Mouse (Mus musculus): ENCODE data around the gene Crtc1. TPM values are rescaled to one million over a fixed set of nuclear protein-coding genes. Genes with fewer than 3 reads are reported as not detected.
A peak's percentile ranks its signal among the peaks of the same experiment; 100 is the strongest.

The Crtc1 gene
- polyA plus RNA-seq, 2 experiments from 2014 or later = 7.1 to 8.4 TPM

DNA sequence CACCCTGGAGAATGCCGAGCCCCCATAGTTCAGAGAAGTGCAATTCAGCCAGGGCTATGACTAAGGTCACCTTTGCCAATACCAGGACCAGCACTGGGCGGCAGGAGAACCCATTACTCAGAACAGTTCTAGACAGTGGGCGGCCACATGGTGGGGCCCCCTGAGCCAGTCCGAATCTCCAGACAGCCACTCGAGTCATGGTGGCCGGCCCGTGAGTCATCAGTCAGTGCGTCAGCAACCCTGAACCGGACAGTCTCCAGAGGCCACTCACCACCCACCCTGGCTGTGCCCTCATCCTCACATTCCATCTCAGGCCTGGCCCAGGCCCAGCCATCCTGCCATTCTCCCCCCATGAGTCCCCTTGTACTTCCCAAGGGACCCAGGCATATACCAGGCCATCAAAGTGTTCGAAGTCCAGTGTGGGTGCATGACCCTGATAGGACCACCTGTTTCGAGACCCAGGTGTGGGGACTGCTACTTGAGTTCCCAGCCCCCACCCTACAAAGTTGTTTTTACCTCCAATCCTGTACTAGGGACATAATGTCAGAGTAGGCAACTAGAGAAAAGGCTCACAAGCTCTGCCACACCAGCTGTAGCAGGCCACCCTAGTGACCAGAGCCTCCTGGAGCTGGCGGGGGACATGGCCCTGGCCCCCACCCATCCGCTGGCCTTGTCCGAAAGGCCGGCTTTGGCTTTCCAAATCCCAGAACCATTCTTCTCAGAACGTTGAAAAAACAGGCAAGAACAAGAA lies 22.6 kb upstream of the Crtc1 start:
- ATAC-seq = no peak

DNA sequence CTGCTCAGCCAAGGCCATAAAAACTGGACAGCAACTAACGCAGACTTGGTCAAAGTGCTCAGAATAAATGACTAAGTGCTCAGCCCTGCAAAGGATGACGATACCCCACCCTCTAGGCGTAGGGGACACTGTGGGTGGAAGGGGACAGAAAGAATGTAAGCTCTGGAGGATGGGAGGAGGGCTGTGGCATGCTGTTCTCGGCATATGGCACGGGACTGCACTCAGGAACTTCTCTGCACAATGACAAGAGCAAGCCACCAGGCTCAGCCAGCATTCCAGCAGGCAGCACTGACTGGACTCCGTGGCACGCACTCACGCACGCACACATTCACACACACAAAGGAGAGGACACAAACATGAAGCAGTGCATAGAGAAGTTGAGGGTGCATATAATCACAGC lies 21.2 kb upstream of the Crtc1 start:
- no peak for ATAC-seq

DNA sequence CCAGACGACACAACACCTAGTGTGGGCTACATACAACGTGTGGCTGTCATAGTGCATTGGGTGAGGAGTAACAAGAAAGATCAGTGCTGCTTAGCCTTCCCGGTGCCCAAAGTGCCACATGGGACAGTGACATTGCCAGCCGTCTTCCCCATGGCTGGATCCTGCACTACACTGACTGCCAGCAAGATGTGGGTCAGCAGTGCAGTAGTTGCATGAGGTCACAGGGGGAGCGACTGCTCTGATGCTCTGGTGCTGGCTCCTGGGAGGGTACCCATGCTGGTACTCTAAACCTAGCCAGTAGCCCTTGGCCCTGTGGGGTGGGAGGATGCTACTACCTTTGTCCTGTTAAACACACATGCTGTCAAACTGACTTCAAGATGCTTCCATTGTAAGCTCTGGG lies 20.8 kb upstream of the Crtc1 start:
- ATAC-seq = no peak

DNA sequence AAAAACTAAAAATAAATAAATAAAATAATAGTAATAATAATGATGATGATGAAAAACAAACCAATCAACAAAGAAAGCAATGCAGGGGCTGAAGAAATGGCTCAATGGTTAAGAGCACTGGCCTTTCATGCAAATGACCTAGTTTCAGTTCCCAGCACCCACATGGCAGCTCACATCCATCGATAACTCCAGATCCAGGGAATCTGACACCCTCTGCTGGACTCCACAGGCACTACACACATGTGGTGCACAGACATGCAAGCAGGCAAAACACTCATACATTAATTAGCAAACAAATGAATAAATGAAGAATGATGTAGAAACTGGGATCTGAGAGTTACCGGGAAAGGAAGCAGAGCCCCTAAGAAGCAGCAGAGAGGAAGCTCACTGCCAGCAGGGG lies 20.3 kb upstream of the Crtc1 start:
- ATAC-seq = no peak

DNA sequence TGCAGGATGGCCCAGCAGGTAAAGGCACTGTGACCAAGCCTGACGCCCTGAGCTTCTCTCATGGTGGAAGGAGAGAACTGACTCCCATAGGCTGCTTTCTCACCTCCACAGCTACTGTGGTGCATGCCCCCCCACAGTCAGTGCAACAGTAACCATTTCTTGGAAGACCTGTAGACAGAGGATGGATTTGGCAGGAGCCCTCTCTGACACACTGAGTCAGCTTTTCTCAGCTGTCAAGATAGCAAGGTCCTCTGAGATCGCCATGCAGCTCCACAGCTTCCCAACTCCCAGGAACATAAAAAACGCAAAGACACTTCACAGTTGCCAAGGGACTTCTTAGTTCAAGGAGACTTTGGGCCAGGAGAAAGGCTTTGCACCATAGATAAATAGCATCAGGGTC lies 19.1 kb upstream of the Crtc1 start:
- no peak for ATAC-seq

DNA sequence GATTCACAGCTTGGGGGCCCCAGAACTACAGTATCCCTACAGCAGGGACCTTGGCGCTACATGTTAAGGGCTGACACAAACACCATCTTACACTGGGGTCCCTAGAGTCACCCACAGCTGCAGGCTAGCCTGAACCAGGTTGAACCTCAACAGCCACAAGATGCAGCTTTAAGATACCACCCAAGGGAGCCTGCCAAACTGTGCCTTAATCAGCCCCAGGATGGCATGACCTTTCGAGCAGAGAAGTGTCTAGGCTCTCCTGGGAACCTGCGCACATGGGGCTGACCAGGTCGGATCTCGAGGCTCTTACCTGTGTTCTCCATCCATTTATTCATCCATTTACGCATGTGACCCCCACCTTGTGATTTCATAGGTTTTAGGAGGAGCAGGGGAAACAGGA lies 18.5 kb upstream of the Crtc1 start:
- no peak for ATAC-seq

DNA sequence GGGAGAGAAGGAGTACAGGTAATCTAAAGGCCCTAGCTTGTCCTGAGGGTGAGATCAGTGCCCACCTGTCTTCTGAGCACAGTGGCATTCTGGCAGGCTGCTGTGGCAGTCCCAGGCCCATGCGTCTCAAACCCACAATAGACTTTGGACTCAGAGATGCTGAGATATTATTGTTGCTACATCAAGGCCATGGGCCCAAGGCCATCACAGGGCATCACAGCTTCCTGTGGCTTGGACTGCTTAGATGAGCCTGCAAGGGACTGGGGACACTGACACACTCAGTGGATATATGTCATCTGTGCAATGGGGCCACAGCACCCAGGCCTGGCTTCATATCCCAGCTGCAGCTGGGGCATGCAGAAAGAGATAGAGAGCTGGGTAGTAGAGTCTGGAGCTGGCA lies 17.6 kb upstream of the Crtc1 start:
- ATAC-seq = no peak

DNA sequence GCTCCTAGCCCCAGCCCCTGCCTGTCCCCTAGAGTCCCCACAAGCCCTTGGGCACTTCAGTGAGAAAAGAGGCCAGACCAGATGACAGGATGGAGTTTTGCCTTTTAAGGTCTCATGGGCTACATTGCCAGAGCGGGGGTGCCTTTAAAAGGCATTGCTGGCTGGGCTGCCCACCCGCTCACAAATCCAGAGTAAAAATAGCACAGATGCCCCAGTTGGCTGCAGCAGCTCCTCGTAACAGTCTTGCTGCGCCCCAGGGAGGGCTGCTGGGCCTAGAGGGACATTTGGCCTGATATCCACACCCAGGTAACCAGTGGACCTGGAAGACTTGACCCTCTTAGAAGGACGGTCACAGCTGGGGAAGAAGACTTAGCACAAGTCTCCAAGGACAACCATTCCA lies 14.5 kb upstream of the Crtc1 start:
- ATAC-seq = no peak

DNA sequence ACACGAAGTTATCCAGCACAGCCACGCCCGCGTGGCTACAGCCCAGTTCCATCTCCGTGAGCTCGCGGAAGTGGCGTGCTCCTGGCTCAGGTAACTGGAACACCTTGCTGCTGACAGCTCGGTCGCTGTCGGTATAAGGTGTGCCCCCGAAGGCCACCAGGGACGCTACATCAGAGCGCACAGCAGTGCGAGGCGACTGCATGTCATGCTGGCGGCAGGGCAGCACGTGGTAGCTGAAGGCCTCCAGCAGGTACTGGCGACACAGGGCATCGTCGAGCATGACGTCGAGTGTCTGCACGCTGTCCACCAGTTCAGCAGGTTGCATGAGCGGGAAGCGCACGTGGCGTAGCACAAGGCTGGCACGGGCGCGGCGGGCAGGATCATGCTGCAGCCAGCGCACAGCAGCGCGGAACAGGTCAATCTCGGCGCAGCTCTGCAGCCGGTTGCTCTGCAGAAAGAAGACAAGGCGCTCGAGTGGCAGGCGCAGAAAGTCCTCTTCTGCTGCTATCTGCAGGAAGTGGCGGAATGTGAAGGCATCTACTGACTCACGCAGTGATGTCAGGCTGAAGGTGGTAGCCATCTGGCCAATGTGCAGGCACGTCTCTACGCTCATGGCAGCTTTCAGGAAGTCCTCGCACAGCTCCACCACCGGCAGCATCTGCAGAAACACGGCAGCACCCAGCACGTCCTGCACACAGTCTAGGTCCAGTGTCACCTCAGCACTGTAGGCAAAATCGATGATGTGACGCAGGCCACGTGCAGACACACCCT lies 13.0 kb upstream of the Crtc1 start:
- ATAC-seq = no peak

DNA sequence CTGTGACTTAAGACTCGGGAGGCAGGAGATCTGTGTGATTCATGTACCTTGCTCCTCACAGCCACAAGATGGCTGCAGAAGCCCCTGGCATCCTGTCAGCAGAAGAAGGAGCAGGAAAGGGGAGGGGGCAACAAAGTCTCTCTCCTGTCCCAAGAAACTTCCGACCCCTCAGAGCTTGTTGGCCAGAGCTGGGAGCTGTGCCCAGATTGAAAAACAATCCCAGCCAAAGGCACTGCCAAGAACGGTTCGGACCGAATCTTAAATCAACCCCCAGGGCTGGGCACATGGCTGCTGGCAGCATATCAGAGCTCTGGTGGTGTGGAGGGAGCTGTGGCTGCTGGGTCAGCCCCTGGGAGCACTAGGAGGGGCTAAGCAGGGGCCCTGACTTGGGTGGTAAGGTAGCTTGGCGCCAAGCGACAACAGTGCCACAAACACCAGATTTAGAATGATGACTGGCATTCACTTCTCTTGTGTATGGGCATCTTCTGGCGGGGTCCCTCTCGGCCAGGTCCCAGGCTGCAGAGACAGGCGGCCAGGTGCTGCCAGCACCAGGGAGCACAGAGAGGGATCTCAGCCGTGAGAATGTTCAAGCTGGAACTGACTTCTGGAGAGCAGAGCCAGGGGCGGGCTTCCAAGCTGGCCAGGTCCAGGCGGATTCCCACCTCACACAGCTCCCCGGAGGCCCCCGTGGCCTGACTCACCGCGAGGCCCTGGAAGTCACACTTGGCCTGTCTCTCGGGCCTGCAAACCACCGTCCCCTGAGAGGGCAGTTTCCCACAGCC lies 8.5 kb upstream of the Crtc1 start:
- ATAC-seq = no peak

DNA sequence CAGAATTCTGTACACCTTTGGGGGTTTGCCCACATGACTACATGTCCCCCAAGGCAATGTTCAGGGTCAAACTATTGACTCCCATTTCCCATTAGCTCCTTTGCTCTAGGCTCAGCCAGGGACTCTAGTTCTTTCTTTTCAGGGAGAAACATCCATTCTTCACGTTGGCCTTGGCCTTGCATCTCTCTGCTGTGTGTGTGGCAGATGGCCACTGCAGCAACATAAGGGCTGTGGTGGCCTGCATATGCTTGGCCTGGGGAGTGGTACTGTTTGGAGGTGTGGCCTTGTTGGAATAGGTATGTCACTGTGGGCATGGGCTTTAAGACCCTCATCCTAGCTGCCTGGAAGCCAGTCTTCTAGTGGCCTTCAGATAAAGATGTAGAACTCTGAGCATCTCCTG lies 6.6 kb upstream of the Crtc1 start:
- no peak for ATAC-seq

DNA sequence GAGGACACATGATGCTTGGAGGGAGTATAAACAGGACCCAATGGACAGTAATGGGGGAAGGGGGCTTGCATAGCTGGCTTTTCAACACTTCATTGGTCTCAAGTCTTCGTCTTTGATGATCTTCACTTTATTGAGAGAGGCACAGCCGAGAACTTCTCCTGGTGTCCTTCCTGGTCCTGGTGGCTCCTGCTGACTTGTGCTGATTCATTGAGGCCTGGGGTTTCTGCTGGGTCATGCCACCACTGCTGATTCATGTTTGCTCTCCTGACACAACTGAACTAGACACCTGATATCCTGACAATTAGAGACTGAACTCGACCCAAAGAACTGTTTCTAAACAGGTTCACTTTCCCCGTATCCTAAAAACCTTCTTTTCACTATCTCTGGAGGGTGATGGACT lies 3.9 kb upstream of the Crtc1 start:
- ATAC-seq = no peak

DNA sequence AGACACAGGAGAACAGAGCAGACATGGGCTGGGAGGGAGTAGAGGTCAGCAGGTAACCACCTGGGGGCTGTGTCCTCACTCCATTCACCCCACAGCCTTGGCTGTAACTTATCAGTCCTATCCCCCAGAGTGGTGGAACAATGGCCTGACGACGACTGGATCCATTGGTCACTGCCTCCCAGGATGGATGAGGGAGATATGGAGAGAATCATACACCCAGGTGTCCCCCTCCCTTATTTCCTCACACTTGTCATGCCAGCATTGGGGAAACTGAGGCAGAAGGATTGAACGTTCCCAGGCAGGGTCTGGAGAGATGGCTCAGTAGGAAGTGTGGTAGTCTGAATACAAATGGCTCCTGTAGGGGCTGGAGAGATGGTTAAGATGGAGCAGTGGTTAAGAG lies 2.2 kb upstream of the Crtc1 start:
- no peak for ATAC-seq

DNA sequence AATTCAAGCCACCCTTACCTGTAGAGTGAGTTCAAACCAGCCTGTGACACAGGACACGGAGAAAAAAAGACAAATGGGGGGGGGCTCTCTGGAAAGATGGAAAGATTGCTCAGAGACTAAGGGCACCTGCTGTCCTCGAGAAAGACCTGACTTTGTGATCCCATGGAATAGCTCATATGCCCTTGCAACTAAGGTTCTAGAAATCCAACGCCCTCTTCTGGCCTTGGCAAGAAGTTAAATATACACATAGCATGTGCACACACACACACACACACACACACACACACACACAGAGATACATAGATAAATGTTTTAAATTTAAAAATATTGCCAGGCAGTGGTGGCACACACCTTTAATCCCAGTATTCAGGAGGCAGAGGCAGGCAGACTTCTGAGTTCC lies 867 bp upstream of the Crtc1 start:
- ATAC-seq = no peak

DNA sequence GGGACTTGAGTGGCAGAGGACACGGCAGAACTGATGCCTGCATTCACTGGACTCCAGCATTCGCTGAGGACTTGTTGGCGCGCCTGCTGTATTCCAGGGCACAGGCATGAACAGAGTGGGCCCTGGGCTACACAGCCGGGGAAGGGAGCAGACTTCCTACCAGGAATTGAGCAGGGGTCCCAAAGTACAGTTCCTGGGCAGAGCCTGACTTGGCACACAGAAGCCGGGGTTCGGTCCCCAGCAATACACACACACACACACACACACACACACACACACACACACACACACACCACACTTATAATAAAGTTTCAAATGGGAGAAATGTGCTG lies 435 bp upstream of the Crtc1 start:
- peak; percentile 42 for ATAC-seq

DNA sequence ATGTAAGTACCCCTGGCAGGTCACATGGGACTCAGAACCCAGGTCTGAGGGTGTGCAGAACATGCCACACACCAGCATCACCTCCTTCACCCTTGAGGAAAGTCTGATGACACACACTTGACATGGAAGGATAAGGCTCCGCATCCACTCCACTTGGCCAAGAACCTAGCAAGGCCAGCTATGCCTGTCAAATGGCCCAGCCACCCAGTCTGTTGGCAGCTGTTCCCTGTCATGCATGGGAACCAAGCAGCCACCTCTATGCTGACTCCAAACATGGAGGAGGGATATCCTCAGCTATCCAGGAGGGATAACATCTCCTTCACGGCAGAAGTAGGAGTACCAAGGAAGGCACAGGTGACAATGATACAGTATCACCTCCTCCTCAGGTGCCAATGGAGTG lies 956 bp downstream of the Crtc1 start:
- no peak for ATAC-seq

DNA sequence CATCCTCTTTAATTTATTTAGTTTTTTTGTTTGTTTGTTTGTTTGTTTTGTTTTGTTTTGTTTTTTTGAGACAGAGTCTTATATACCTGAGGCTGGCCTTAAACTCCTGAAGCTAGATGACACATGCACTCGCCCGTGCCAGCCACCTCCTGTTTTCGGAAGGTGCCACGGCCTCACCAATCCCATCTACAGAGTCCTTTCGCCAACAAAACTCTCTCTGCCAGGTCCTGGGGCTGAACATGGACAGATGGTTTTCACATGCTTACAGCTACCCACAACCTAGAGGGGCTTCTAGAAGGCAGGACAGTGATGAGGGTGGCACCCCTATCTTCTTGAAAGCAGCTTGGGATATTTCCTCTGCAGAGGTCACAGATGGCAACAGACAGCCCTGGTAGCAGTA lies 4.2 kb downstream of the Crtc1 start:
- ATAC-seq = no peak

DNA sequence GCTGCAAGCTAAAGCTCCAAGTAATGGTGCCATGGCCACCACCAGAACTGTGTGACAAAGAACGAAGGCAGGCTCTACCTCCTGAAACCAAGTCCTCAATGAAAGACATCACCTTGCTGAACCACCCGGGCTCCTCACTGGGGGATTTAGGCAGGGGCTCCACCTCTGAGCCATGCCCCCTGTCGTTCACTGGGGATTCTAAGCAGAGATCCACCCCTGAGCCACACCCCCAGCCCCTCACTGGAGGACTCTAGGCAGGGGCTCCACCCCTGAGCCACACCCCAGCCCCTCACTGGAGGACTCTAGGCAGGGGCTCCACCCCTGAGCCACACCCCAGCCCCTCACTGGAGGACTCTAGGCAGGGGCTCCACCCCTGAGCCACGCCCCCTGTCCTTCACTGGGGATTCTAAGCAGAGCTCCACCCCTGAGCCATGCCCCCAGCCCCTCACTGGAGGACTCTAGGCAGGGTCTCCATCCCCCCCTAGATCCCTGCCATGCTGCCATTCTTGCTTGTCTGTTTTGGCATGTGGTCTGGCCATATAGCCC lies 6.3 kb downstream of the Crtc1 start:
- ATAC-seq = no peak

DNA sequence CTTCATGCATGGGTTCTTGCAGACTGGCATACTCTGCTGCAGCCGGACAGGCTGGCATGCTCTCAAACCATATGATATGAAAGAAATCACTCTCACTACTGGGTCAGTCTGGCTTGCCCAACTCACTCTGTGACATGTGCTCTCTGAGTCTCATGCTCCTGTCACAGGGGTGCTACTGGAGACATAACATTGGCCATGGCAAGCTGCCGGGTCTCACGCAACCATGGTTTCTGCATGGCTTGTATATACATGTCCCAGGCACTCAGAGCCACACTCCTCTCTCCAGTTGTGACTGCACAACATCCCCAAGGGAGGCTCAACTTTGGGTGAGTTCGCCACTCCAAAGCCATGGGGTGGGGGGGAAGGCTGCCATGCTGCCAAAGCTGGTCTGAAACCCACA lies 8.2 kb downstream of the Crtc1 start:
- no peak for ATAC-seq

DNA sequence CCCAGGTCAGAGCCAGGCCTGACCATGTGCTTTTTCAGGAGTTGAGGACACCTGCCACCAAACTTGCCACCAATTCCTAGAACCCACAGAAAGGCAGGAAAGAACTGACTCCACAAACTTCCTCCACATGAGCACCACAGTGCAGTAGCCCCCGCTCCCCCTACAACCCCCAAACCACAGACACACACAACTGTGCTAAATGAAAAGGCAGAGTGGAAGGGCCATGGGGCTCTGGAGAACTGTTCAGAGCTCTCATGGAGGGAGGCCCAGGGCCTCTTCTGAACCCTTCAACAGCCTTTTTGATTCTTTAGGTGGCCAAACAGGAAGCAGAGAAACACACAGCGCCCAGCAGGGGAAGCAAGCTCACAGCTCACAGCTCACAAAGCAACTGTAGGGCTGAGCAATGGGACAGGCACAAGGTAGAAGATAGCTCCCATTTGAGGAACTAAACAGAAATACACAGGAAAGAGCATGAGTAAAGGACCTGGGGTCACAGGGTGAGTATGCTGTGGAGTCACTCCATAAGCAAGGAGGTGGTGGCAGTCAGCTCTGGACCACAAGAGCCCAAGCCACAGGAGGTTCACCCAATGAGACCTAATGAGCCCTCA lies 13.0 kb downstream of the Crtc1 start:
- ATAC-seq = no peak

DNA sequence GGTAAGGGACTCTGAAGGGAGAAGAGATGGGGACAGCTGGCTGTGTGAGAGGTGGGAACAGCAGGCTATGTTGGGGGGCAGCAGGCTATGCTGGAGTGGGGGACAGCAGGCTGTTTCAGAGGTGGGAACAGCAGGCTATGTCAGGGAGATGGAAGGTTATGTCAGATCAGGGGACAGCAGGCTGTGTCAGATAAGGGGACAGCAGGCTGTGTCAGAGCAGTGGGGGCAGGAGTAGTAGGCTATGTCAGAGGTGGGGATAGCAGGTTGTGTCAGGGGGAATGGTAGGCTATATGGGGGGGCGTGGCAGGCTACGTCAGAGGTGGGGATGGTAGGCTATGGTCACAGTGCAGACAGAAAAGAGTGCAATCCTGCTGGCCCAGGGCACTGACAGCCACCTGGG lies 16.7 kb downstream of the Crtc1 start:
- ATAC-seq = no peak

DNA sequence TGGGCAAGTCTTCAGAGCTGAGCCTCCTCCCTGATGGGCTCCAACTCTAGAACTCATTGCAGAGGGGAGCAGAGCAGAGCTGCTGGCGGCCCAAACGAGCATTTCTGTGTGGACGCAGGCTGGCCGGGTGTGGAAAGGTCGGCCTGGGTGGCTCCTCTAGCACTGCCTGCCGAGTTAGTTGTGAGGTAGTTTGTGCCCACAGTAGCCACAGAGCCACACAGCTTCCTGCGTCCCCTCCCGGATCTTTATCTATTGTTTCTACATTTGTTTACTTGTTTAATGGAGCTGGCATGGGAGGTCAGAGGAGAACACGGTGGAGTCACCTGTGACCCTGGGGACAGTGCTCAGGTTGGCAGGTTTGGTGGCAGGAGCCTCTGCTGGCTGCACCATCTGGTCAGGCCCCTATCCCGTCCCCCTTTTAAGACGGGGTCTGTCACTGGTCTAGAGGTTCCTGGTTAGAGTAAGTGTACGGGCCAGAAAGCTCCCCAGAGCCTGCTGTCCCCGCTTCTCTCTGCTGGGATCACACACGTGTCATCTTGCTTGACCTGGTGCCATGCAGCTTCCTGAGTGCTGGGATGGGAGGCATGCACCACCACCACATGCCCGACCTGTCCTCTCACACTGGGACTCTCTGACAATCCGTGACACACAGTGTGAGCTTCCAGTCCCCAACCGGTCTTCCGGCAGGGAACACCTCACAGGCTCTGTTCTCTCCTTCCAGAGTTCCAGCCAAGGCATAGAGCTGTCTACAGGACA lies 17.9 kb downstream of the Crtc1 start:
- ATAC-seq = no peak
